Mouse (Mus musculus): ENCODE measurements at regions not wholly inside any gene's neighbourhood (a gene's known extent, or its start where the extent isn't known, plus 50 kb on each side); places are given as distances from the start of the nearest gene placed in this dataset.

DNA sequence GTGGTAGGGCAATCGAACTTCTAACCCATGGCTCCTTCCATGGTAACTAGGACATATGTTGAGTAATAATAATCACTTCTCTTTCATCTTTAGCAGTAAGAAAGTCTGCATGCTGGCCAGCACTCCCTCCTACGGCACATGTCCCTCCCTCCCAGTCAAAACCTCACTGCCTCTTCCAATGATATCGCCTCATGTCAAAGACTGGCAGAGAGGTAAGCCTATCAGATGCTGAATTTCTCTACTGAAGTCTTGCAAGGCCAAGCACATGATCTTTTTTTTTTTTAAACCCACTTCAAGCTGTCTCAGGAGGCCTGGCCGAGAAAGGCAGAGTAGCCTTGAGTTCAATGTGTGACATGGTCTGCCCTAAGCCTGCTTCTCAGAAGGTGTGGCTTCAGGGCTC, 115.5 kb downstream of the Cartpt start:
- TF ChIP-seq GATA1 (IDR thresholded peaks at IDR 0.05; ENCODE audit: borderline replicate concordance, low read length) (no peak), FLI1 (IDR thresholded peaks at IDR 0.05; ENCODE audit: low read length) (no peak)

Data from megakaryocyte, embryonic 14.5 days (primary cell).